Mouse (Mus musculus): ENCODE data around the gene H13.

GRCm38 (mm10) chr2:152707627-152708026 is 38.4 kb downstream of the H13 start:
- no peak for TF ChIP-seq CTCF (IDR thresholded peaks at IDR 0.05; ENCODE audit: low read depth)
- TF ChIP-seq EP300 (IDR thresholded peaks at IDR 0.05; ENCODE audit: low read depth): no peak

Measured in liver, embryonic 14.5 days (tissue).